Mouse (Mus musculus): ENCODE data around the gene Dph1. TPM values are rescaled to one million over a fixed set of nuclear protein-coding genes. Genes with fewer than 3 reads are reported as not detected.
"Not testable (repeated sequence)": the region's sequence is repeated elsewhere in the genome, so short reads cannot be mapped to it uniquely, and the experiment has no call there.

Gene Dph1
- polyA plus RNA-seq, 1 experiment: 33.8 TPM

DNA sequence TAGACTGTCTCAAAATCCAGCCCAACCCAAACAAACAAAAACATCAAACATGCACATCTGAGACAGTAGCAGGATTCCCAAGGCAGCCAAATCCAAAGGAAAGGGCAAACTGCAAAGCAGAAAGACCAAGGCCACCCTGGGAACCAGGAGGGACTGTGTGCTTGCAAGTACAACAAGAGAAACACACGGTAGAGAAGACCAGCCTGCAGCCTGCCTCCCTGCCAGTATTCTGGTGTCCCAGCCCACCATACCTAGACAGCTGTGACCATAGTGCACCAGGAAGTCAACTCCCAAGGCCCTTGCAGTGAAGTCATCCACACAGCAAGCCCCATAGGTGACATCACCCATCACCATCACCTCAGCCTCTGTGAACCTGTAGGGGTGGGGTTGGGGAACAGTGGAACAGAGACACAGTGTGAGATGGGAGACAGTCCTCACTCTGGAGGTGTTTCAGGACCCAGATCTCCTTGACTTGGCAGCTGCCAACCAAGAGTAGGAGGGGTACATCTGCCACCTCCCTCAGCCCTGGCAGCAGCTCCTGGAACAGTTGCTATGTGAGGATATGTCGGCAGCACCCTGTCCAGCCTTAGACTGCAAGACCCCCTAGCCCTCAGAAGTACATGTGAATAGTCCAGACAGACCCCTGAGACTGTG is 7.0 kb downstream of the Dph1 start:
- WGBS: 90% methylated on average over 2 of the region's 2 CpGs

DNA sequence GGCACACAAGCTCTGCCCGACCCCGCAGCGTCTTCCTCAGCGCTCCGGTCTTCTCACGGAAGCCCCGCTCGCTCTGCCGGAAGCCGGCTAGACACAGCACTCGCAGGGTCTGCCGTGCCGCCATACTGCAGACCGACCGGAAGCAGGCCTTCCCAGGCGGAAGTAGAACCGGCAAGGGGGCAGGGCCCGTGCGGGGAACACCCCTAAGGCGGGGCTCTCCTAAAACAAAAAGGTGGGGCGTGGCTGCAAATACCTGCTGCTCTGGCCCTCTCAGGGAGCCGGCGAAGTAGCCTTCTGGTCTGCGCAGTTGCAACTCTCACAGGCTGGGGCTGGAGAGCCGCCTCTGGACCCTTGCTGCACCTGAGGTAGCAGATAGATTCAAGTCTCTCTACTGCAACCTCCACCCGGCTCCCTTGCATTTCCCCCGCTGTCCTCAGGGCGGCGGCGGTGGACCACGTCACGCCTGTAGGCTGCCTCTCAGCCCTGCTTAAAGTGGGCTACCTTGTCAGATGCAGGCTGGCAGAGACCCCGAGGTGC is 12.3 kb downstream of the Dph1 start, which contains the start of gene Ovca2:
TSS of gene Ovca2 (minus strand) at position 164 of the 537 bp plus-strand sequence.
- Histone ChIP-seq H3K27ac (ENCODE audit: control insufficient read depth, insufficient read depth, low read length) (peak within 1 kb of the TSS; percentile 26; the same call in 1 of the 2 replicates), H3K27me3 (ENCODE audit: control insufficient read depth, insufficient read depth, low read length) (no peaks in the 10 kb centered on the region), H3K4me3 (ENCODE audit: control insufficient read depth, insufficient read depth, low read length) (peak within 1 kb of the TSS; percentile 95), H3K36me3 (ENCODE audit: control insufficient read depth, insufficient read depth, low read length) (no peaks in the 10 kb centered on the region), H3K4me1 (replicated peaks; ENCODE audit: control insufficient read depth, insufficient read depth, low read length) (peaks cover 17% of the 10 kb centered on the region)
- WGBS: 0% methylated on average over 33 of the region's 33 CpGs
- TF ChIP-seq POLR2A (IDR thresholded peaks at IDR 0.05; ENCODE audit: control insufficient read depth, extremely low read depth, insufficient read depth, low read length, poor library complexity) (peak; percentile 90), CTCF (IDR thresholded peaks at IDR 0.05; ENCODE audit: borderline replicate concordance, control insufficient read depth, extremely low read depth, insufficient read depth, low read length, poor library complexity) (peak; percentile 96)
- DNase-seq: peak; percentile 94

More for the DNA sequence above, 7.0 kb downstream of the Dph1 start:
- Histone ChIP-seq H3K27me3 (ENCODE audit: control insufficient read depth, insufficient read depth, low read length) (no peaks in the 10 kb centered on the region), H3K4me1 (replicated peaks; ENCODE audit: control insufficient read depth, insufficient read depth, low read length) (peaks cover 4% of the 10 kb centered on the region; the same call in 1 of the 2 replicates), H3K36me3 (ENCODE audit: control insufficient read depth, insufficient read depth, low read length) (no peaks in the 10 kb centered on the region), H3K4me3 (ENCODE audit: control insufficient read depth, insufficient read depth, low read length) (no peak overlapping the region), H3K27ac (ENCODE audit: control insufficient read depth, insufficient read depth, low read length) (no peak overlapping the region)
- no peak for TF ChIP-seq POLR2A (IDR thresholded peaks at IDR 0.05; ENCODE audit: control insufficient read depth, extremely low read depth, insufficient read depth, low read length, poor library complexity)
- TF ChIP-seq CTCF (IDR thresholded peaks at IDR 0.05; ENCODE audit: borderline replicate concordance, control insufficient read depth, extremely low read depth, insufficient read depth, low read length, poor library complexity): no peak
- DNase-seq: no peak

DNA sequence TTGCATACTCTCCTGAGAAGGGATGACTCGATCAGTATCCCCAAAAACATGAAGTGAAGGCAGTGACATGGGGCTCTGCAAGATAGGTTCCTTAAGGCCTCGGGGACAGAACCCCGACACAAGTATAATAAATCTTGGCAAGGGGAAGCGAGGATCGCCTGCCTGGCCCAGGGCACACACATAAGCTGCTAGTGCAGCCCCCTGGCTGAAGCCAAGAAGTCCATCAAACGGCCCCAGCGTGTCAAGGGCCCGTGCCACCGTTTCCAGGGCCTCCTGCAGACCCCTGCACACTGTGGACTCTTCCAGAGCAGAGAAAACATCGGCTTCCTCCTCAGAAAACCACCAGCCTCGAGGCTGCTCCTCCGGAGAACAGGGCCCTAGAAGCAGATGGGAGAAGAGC is 13.0 kb downstream of the Dph1 start:
- peaks cover 23% of the 10 kb centered on the region for H3K4me1 ChIP-seq (replicated peaks; ENCODE audit: control insufficient read depth, insufficient read depth, low read length)
- 51% methylated on average over 12 of the region's 12 CpGs for WGBS
- H3K27me3 ChIP-seq (ENCODE audit: control insufficient read depth, insufficient read depth, low read length): no peaks in the 10 kb centered on the region
- no peak for DNase-seq
- H3K27ac ChIP-seq (ENCODE audit: control insufficient read depth, insufficient read depth, low read length): peak overlapping the region; percentile 26; the same call in 1 of the 2 replicates
- H3K4me3 ChIP-seq (ENCODE audit: control insufficient read depth, insufficient read depth, low read length): peak overlapping the region; percentile 95
- no peaks in the 10 kb centered on the region for H3K36me3 ChIP-seq (ENCODE audit: control insufficient read depth, insufficient read depth, low read length)
- TF ChIP-seq CTCF (IDR thresholded peaks at IDR 0.05; ENCODE audit: borderline replicate concordance, control insufficient read depth, extremely low read depth, insufficient read depth, low read length, poor library complexity) (no peak), POLR2A (IDR thresholded peaks at IDR 0.05; ENCODE audit: control insufficient read depth, extremely low read depth, insufficient read depth, low read length, poor library complexity) (no peak)

DNA sequence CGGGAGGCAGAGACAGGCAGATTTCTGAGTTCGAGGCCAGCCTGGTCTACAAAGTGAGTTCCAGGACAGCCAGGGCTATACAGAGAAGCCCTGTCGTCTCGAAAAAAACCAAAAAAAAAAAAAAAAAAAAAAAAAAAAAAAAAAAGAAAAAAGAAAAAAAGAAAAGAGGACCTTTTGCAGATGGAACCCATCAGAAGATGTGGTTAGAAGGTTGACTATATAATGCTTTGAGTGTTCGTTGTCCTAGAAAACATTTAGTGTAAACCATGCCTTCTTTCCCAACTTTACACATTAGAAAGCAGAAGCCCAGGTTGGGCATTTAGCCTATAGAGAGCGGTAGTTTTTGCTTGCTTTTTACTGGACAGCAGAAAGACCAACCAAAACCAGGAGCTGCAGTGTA is 16.5 kb downstream of the Dph1 start:
- H3K36me3 ChIP-seq (ENCODE audit: control insufficient read depth, insufficient read depth, low read length); H3K27ac ChIP-seq (ENCODE audit: control insufficient read depth, insufficient read depth, low read length); DNase-seq; H3K4me3 ChIP-seq (ENCODE audit: control insufficient read depth, insufficient read depth, low read length): not testable (repeated sequence)
- Histone ChIP-seq H3K4me1 (replicated peaks; ENCODE audit: control insufficient read depth, insufficient read depth, low read length) (peaks cover 43% of the 10 kb centered on the region), H3K27me3 (ENCODE audit: control insufficient read depth, insufficient read depth, low read length) (peaks cover 13% of the 10 kb centered on the region; the same call in 1 of the 2 replicates)
- WGBS: 74% methylated on average over 6 of the region's 6 CpGs

DNA sequence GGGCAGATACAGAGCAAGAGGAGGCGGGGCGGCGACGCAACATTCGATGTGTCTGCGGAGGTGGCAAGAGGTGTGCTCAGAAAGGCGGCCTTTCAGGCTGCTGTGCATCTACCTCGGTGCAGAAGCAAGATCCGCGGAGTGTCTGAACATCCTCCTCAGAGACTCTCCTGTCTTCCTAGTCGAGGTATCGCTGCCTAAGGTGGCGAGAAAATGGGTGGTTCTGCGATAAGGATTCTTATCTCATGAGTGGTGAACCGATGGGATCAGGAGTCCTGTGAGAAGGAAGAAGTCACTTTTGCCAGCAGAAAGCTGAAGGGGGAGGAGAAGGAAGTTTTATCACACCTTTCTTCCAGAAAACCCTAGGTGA is 17.3 kb downstream of the Dph1 start:
- Histone ChIP-seq H3K4me3 (ENCODE audit: control insufficient read depth, insufficient read depth, low read length) (peak overlapping the region; percentile 36), H3K27me3 (ENCODE audit: control insufficient read depth, insufficient read depth, low read length) (peaks cover 15% of the 10 kb centered on the region; the same call in 1 of the 2 replicates), H3K36me3 (ENCODE audit: control insufficient read depth, insufficient read depth, low read length) (no peaks in the 10 kb centered on the region), H3K27ac (ENCODE audit: control insufficient read depth, insufficient read depth, low read length) (no peak overlapping the region), H3K4me1 (replicated peaks; ENCODE audit: control insufficient read depth, insufficient read depth, low read length) (peaks cover 41% of the 10 kb centered on the region)
- no peak for DNase-seq
- WGBS: 3% methylated on average over 15 of the region's 15 CpGs
- TF ChIP-seq POLR2A (IDR thresholded peaks at IDR 0.05; ENCODE audit: control insufficient read depth, extremely low read depth, insufficient read depth, low read length, poor library complexity) (no peak), CTCF (IDR thresholded peaks at IDR 0.05; ENCODE audit: borderline replicate concordance, control insufficient read depth, extremely low read depth, insufficient read depth, low read length, poor library complexity) (no peak)

DNA sequence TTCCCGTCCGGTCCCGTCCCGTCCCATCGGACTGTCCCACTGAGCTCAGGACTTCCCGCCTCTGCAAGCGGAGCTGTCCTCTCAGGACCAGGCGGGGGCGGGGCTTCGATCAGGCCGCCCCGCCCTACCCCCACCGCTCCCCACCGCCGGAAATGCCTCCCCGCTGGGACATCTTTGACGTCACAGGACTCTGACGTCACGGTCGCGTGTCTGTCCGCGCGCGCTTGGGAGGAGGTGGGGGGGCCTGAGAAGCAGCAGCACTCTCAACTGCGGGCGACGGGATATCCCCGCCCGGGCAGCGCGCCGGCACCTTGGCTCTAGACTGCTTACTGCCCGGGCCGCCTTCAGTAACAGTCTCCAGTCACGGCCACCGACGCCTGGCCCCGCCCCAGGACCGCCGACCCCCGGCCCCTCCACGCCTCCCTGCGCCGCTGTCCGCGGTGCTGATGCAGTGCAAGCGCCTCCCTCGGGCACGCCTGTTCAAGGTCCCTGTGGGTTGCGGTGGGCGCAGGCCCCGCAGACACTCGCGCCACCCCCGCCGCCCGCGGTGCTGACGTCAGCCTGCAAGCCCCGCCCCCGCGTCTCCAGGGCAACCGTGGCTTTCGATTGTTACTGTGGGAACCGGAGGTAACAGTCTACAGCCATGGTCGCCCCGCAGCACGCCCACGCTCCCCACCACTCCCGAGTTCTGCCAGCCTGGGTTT is 17.8 kb downstream of the Dph1 start:
- Histone ChIP-seq H3K4me3 (ENCODE audit: control insufficient read depth, insufficient read depth, low read length) (peak overlapping the region; percentile 36), H3K27ac (ENCODE audit: control insufficient read depth, insufficient read depth, low read length) (no peak overlapping the region), H3K4me1 (replicated peaks; ENCODE audit: control insufficient read depth, insufficient read depth, low read length) (peaks cover 46% of the 10 kb centered on the region), H3K36me3 (ENCODE audit: control insufficient read depth, insufficient read depth, low read length) (no peaks in the 10 kb centered on the region), H3K27me3 (ENCODE audit: control insufficient read depth, insufficient read depth, low read length) (peaks cover 20% of the 10 kb centered on the region; the same call in 1 of the 2 replicates)
- 1% methylated on average over 71 of the region's 71 CpGs for WGBS
- peak; percentile 87 for DNase-seq
- 0 out of 2 replicates have a peak, but pooled peaks have one; percentile 26 for TF ChIP-seq POLR2A (IDR thresholded peaks at IDR 0.05; ENCODE audit: control insufficient read depth, extremely low read depth, insufficient read depth, low read length, poor library complexity)
- no peak for TF ChIP-seq CTCF (IDR thresholded peaks at IDR 0.05; ENCODE audit: borderline replicate concordance, control insufficient read depth, extremely low read depth, insufficient read depth, low read length, poor library complexity)

Data from thymus, adult 2 months (tissue).